8 mouse cellular contexts compared by ENCODE assay signal in genomic region chr1:156035930-156036737, GRCm38 (mm10). TPM values are rescaled to one million over a fixed set of nuclear protein-coding genes. Genes with fewer than 3 reads are reported as not detected.
DNase-seq lines count a peak whose midpoint lies in the region; ATAC-seq and TF ChIP-seq lines count a peak whose summit lies in the region.

TSS of gene Tor1aip1 (minus strand) at chr1:156036480.

- under 1% methylated on average over 59 of the region's 59 CpGs for WGBS in forebrain, embryonic 15.5 days
- WGBS in lung, embryonic 14.5 days: under 1% methylated on average over 59 of the region's 59 CpGs
- WGBS in olfactory bulb, adult 2 months: under 1% methylated on average over 59 of the region's 59 CpGs
- under 1% methylated on average over 59 of the region's 59 CpGs for WGBS in thymus, adult 2 months

- no peaks in the 10 kb centered on the region for H3K4me1 ChIP-seq in ES-E14 (ENCODE audit: control insufficient read depth in 2 of 2, insufficient read depth in 2 of 2, low read length in 2 of 2, poor library complexity in 1 of 2)
- H3K4me1 ChIP-seq in forebrain, embryonic 15.5 days: peaks cover 21% of the 10 kb centered on the region
- H3K4me1 ChIP-seq in lung, embryonic 14.5 days (ENCODE audit: insufficient read depth): no peaks in the 10 kb centered on the region
- H3K4me1 ChIP-seq in olfactory bulb, adult 2 months (ENCODE audit: control insufficient read depth, insufficient read depth, low read length): no peaks in the 10 kb centered on the region; the same call in 1 of the 2 replicates
- H3K4me1 ChIP-seq in thymus, adult 2 months (replicated peaks; ENCODE audit: control insufficient read depth, insufficient read depth, low read length): 0 out of 2 replicates have a peak, but pooled peaks cover 2% of the 10 kb centered on the region

- in situ Hi-C loops in ES-E14 (cut with MboI; ENCODE audit: low sequenced_read_pairs in 2 of 2, unreplicated experiment in 2 of 2): no loop called here

- peak; percentile 94 for ATAC-seq in forebrain, embryonic 15.5 days (replicated peaks)
- peak; percentile 94 for ATAC-seq in lung, embryonic 14.5 days (ENCODE audit: insufficient read depth)

- DNase-seq in ES-E14 (ENCODE audit: low read depth, low spot score): peak; percentile 91
- DNase-seq in cerebellum, adult 11-12 months: peak; percentile 99
- DNase-seq in heart, postnatal 25 days (ENCODE audit: low spot score): peak; percentile 98
- DNase-seq in layer of hippocampus, adult 2 months (ENCODE audit: low spot score in 2 of 2): peak; percentile 97 to 98
- DNase-seq in lung, embryonic 14.5 days: peak; percentile 99
- DNase-seq in thymus, adult 2 months: peak; percentile 97

- H3K27me3 ChIP-seq in forebrain, embryonic 15.5 days: no peaks in the 10 kb centered on the region
- H3K27me3 ChIP-seq in lung, embryonic 14.5 days (ENCODE audit: insufficient read depth, low read length): no peaks in the 10 kb centered on the region
- no peaks in the 10 kb centered on the region for H3K27me3 ChIP-seq in thymus, adult 2 months (ENCODE audit: control insufficient read depth, insufficient read depth, low read length)

- H3K27ac ChIP-seq in ES-E14 (ENCODE audit: insufficient read depth, low read depth, low read length, poor library complexity, severe bottlenecking): peak within 1 kb of the TSS; percentile 93
- peak within 1 kb of the TSS; percentile 96 for H3K27ac ChIP-seq in forebrain, embryonic 15.5 days (replicated peaks)
- peak within 1 kb of the TSS; percentile 99 for H3K27ac ChIP-seq in layer of hippocampus, adult 2 months
- H3K27ac ChIP-seq in lung, embryonic 14.5 days (ENCODE audit: low read depth): peak within 1 kb of the TSS; percentile 100
- H3K27ac ChIP-seq in olfactory bulb, adult 2 months (ENCODE audit: insufficient read depth, low read depth, low read length): peak within 1 kb of the TSS; percentile 99
- peak within 1 kb of the TSS; percentile 90 for H3K27ac ChIP-seq in thymus, adult 2 months (ENCODE audit: control insufficient read depth, insufficient read depth, low read length)

- intact Hi-C loops in heart, postnatal 25 days (cut with DNase I): loop anchor here (2.0 kb wide), 1 partner anchor 63 kb away; the partner anchor contains the start of gene Cep350

- no peaks in the 10 kb centered on the region for H3K36me3 ChIP-seq in ES-E14 (ENCODE audit: control insufficient read depth, insufficient read depth, low read length, poor library complexity, severe bottlenecking)
- peaks cover 24% of the 10 kb centered on the region for H3K36me3 ChIP-seq in forebrain, embryonic 15.5 days
- peaks cover 26% of the 10 kb centered on the region for H3K36me3 ChIP-seq in lung, embryonic 14.5 days (ENCODE audit: insufficient read depth)
- H3K36me3 ChIP-seq in thymus, adult 2 months (ENCODE audit: control insufficient read depth, insufficient read depth, low read length): peaks cover 24% of the 10 kb centered on the region

- peak within 1 kb of the TSS; percentile 83 to 90 for H3K4me3 ChIP-seq in ES-E14 (ENCODE audit: insufficient read depth in 1 of 2, low read depth in 1 of 2, low read length in 2 of 2, poor library complexity in 1 of 2, severe bottlenecking in 1 of 2)
- peak within 1 kb of the TSS; percentile 95 for H3K4me3 ChIP-seq in forebrain, embryonic 15.5 days
- H3K4me3 ChIP-seq in layer of hippocampus, adult 2 months: peak within 1 kb of the TSS; percentile 96
- peak within 1 kb of the TSS; percentile 51 for H3K4me3 ChIP-seq in lung, embryonic 14.5 days (ENCODE audit: low read depth, low read length)
- H3K4me3 ChIP-seq in olfactory bulb, adult 2 months (ENCODE audit: insufficient read depth, low read depth, low read length): peak within 1 kb of the TSS; percentile 100
- H3K4me3 ChIP-seq in thymus, adult 2 months (ENCODE audit: control insufficient read depth, insufficient read depth, low read length): peak within 1 kb of the TSS; percentile 75

- TF ChIP-seq POLR2A in olfactory bulb, adult 2 months (IDR thresholded peaks at IDR 0.05; ENCODE audit: insufficient read depth, low read depth, low read length): peak; percentile 25; the same call in 1 of the 2 replicates
- peak; percentile 89 for TF ChIP-seq POLR2A in thymus, adult 2 months (IDR thresholded peaks at IDR 0.05; ENCODE audit: control insufficient read depth, extremely low read depth, insufficient read depth, low read length, poor library complexity)

- H3K9me3 ChIP-seq in ES-E14 (ENCODE audit: control insufficient read depth, insufficient read depth, low read depth, low read length): no peaks in the 10 kb centered on the region
- no peaks in the 10 kb centered on the region for H3K9me3 ChIP-seq in forebrain, embryonic 15.5 days
- no peaks in the 10 kb centered on the region for H3K9me3 ChIP-seq in lung, embryonic 14.5 days (ENCODE audit: low read depth, low read length)

- H3K9ac ChIP-seq in ES-E14 (ENCODE audit: insufficient read depth, low read depth, low read length, poor library complexity, severe bottlenecking): peak within 1 kb of the TSS; percentile 95
- peak within 1 kb of the TSS; percentile 92 for H3K9ac ChIP-seq in forebrain, embryonic 15.5 days (replicated peaks)
- H3K9ac ChIP-seq in lung, embryonic 14.5 days: peak within 1 kb of the TSS; percentile 67

- TF ChIP-seq CTCF in layer of hippocampus, adult 2 months (conservative IDR thresholded peaks at IDR 0.05): peak; percentile 91
- TF ChIP-seq CTCF in lung, embryonic 14.5 days (IDR thresholded peaks at IDR 0.05; ENCODE audit: low read depth): peak; percentile 80
- peak; percentile 47; the same call in 1 of the 2 replicates for TF ChIP-seq CTCF in olfactory bulb, adult 2 months (IDR thresholded peaks at IDR 0.05; ENCODE audit: insufficient read depth, low read depth, low read length)
- TF ChIP-seq CTCF in thymus, adult 2 months (IDR thresholded peaks at IDR 0.05; ENCODE audit: borderline replicate concordance, control insufficient read depth, extremely low read depth, insufficient read depth, low read length, poor library complexity): peak; percentile 88

- H3K4me2 ChIP-seq in forebrain, embryonic 15.5 days (replicated peaks): peak within 1 kb of the TSS; percentile 66
- H3K4me2 ChIP-seq in lung, embryonic 14.5 days: peak within 1 kb of the TSS; percentile 72

TF ChIP-seq in ES-E14, 5 proteins besides CTCF, POLR2A, EP300 and RAD21:
- TF ChIP-seq HCFC1 (IDR thresholded peaks at IDR 0.05; ENCODE audit: borderline replicate concordance, insufficient read depth, low read length) (peak; percentile 90), CHD2 (IDR thresholded peaks at IDR 0.05; ENCODE audit: low read depth, low read length) (no peak)

RNA-seq across cellular contexts. Expression of gene Tor1aip1, which starts in this region (rescaled TPM):
- 27.9 and 28.5 TPM in 2 replicates for total RNA-seq in ES-E14 (2012; rRNA removed)
- 24.9 and 25.2 TPM in 2 replicates for polyA plus RNA-seq in forebrain, embryonic 15.5 days (2015; fragmentation: Nextera tagmentation; extraction: Ambion mirVana)
- total RNA-seq in heart, postnatal 25 days (2021): 10 to 100 TPM; 73.0 to 76.3 TPM
- total RNA-seq in layer of hippocampus, adult 2 months (2021): 10 to 100 TPM; 32.7 to 33.6 TPM
- polyA plus RNA-seq in lung, embryonic 14.5 days (2014; fragmentation: Nextera tagmentation; extraction: Ambion mirVana): 45.9 and 47.6 TPM in 2 replicates
- not detected in 2 replicates for polyA plus RNA-seq in olfactory bulb, adult 2 months (2012; ENCODE audit: insufficient read depth, insufficient read length, low replicate concordance, missing spikeins)
- polyA plus RNA-seq in thymus, adult 2 months (2012; rRNA removed): 28.9 and 29.0 TPM in 2 replicates

Comparison
In these comparisons a context has a peak if more than half of its experiments do, and no peak if none do; other contexts are left out.
1. Peak in every context shown above with its lines: DNase-seq, ATAC-seq, H3K4me3 ChIP-seq and H3K27ac ChIP-seq.